Mouse (Mus musculus) erythroblast, embryonic 14.5 days (primary cell): ENCODE measurements around the gene Klhdc8b.

Experiments used
- GATA1 ChIP-seq: IDR thresholded peaks from 2 replicates; pipeline ENCODE4 v1.6.1; 2012; ENCODE audit warnings: low read length, inconsistent platforms, mixed read lengths
- TAL1 ChIP-seq: IDR thresholded peaks from 3 replicates; pipeline ENCODE4 v1.6.1; 2012; ENCODE audit warnings: low read length, inconsistent platforms, mixed read lengths

DNA sequence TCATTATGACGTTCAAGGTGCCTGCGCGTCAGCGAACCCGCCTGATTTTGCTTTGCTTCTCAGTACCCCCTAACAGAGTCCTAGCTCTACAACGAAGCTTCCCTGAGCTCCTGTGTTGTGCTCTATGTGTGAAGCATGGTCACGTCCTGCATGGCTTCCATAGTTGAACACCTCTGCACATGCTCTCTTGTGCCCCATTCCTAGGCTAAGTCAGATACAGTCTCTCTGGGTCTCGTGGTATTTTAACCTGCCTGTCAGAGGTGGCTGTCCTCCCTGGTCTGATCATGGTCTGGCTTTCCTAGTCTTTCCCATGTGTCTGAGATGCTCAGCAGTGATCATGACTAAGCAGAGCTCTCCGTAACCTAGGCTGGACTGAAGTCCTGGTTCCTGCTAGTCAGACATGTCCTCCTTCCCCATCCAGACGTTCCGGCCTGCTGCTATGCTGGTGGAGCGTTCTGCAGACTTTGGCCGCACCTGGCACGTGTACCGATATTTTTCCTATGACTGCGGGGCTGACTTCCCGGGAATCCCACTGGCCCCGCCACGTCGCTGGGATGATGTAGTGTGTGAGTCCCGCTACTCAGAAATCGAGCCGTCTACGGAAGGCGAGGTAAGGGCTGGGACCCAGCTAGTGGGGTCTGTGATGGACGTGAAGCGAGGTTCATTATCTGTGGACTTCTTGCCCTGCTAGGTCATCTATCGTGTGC, 19.6 kb upstream of the Klhdc8b start:
- TF ChIP-seq GATA1 (no peak), TAL1 (no peak)
